Mouse (Mus musculus): ENCODE measurements around the gene Zbtb20.

Zbtb20 gene

DNA sequence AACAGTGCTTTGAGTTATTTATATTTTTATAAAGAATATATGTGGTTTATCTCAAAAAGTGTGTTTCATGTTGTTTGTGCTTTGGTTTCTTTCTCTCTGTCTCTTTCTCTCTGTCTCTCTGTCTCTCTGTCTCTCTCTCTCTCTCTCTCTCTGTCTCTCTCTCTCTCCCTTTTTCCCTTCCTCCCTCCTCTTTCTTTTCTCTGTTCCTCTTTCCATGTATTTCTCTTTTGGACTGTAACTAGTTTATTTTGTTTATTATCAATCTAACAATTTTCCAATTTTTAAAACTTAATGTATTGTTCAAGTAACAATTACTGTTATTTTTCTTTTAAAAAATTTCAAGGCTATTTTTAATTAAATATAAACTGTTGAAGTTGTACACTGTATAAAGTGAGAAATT is 523.7 kb downstream of the Zbtb20 start:
- no peak for DNase-seq (ENCODE audit: low spot score)

DNA sequence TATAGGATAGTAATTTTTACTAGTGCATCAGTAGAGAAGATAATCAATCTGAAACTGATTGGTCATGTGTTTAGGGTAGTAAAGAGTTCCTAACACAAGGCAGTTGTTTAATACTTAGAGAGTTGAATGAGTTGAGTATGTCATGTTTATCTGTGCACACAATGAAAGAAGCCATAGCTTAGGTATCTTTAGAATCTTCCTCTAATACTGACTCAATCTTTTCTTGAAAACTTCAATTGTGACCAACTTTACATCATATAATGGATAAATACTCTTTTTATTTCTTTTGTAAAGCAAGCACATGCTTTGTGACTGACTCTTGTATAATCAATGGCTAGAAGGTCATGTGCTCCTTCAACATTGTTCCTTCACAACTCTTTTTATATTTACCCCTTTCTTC is 524.4 kb downstream of the Zbtb20 start:
- no peak for DNase-seq (ENCODE audit: low spot score)

DNA sequence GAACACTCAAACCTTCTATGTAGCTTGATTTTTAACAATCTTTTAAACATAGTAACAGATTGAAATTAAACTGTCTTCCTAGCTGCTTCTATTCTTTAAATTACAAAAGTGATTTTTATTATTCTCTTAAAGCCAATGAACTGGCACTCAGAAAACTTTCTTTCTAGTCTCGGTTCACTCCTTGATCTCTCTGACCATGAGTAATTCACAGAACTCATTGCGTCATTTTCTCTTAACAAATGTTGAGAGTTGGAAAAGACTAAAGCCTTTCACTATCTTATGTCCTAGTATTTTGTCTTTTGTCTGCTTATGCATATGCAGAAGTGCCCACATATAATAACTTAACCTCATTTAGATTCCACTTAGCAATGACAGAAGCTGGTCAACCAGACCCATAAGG is 525.3 kb downstream of the Zbtb20 start:
- DNase-seq (ENCODE audit: low spot score): no peak

DNA sequence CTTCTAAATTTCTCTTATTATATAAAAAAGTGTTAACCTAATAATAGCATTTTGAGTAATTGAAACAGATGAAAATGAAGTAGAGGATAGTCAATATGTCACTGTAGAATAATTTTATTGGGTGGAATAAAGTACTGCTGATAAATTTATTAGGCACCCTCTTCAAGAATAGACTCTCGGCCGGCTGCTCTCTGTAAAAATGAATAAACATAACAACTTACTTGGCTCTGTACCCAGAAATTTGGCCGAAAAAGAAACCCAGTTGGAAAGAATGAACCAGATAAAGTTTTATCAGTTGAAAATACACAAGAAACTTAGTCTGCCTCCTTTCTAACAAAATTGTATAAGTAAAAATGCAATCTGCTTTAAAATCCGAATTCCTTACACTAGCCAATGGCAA is 527.2 kb downstream of the Zbtb20 start:
- no peak for DNase-seq (ENCODE audit: low spot score)

GRCm38 (mm10) chr16:43405089-43405488 is 529.4 kb downstream of the Zbtb20 start:
- DNase-seq (ENCODE audit: low spot score): no peak

DNA sequence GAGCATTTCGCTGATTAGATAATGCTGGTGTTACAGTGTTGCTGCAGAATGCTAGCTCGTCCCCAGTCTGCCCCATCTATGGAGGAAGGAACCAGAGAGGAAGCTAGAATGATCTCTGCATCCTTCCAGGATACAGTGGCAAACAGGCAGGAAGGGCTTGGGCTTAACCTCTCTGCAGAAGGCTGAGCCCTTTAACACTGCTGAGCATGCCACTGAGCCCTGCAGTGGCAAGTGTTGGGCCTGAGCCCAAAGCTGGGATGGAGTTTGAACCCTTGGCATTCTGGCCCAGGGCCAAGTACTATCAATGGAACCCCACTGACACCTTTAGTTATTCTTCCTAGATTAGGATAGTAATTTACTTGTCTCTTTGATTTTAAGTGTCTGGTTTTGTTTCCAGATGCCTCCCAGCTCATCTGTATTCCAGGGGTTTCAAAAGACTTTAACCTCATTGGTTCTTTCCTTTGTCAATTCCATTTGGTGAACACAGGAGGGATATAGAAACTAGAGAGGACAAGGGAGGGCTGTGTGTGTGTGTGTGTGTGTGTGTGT is 532.0 kb downstream of the Zbtb20 start:
- DNase-seq (ENCODE audit: low spot score): no peak

DNA sequence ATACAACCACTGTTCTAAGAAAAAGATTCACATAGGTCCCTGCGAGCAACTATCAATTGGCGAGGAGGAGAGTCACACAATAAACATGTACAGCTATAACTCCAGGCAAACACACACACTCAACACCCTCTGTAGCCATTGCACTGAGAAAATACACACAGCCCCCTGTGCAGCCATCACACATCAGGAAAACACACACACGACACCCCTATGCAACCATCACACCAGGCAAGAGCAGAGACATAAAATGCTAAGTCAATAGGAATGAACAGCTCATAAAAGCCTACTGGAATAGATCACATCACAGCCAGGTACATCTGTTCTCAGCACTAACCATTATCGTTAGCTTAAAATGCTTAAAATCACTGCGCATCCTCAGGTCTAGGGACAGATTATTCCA is 532.9 kb downstream of the Zbtb20 start:
- no peak for DNase-seq (ENCODE audit: low spot score)

DNA sequence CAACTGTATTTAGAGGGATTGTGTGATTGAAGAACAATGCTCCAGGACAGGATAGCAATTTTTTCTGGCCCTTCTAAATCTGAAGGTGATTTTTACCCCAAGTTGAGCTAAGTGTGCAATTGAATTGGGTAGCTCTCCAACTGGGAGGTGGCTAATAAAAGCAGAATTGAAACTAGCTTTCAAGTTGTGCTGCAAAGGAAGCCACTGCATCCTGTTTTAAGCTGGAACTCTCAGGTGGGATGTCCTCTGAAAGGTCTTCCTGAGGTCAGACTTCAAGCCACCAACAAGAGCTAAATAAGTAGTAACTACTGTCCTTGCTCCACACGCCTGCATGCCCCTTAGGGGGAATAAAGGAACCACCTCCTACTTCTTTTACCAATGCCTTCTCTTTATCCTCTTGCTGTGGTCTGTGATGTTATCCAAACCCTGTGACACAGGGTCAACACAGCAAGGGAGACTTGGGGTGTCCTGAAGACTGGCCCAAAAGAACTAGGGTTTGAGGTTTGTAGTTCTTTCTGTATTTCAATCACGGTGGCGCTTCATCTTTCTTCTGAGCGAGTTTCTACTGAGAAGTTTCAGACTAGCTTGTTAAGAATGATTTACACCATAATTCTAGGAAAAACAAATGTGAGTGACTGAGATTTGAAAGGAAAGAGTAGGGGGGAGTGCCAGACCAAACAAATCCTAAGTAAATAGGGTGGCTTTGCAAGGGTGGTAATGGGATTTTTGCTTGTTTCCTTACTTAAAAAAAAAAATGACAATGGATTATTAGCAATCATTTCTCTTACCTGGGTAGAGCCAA is 533.6 kb downstream of the Zbtb20 start:
- no peak for DNase-seq (ENCODE audit: low spot score)

DNA sequence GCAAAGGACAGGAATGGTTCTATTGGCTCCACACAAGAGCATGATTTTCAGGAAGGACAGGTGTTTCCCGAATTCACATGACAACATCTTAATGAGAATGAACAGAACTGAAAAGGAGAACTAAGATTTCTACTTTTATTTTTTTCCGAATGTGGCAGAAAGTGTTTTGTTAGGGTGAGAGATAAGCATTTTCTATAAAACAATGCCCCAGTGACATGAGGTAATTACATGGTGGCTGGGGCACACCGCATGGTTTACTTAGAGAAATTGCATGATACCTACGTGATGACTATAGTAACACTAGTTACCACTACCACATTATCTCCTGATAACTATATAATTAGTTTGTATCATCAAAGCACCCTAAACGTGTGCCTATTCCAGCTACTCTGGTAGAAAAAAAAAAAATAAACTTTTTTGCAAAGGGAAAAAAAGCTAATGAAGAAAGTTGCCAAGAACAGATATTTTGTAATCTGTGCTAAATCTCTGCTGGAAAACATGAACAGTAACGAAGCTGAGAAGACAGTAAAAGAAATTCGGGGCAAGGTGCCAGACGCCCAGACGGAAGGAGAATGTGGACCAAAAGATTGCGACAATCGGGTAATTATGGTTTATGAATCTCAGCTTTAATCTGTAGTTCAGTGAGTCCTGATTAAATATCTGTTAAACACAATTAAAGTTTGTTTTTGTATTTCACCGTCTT is 534.4 kb downstream of the Zbtb20 start:
- no peak for DNase-seq (ENCODE audit: low spot score)

- DNase-seq (ENCODE audit: low spot score): no peak
These were observed 534.9 kb downstream of the Zbtb20 start for GRCm38 (mm10) chr16:43410613-43410974.

DNA sequence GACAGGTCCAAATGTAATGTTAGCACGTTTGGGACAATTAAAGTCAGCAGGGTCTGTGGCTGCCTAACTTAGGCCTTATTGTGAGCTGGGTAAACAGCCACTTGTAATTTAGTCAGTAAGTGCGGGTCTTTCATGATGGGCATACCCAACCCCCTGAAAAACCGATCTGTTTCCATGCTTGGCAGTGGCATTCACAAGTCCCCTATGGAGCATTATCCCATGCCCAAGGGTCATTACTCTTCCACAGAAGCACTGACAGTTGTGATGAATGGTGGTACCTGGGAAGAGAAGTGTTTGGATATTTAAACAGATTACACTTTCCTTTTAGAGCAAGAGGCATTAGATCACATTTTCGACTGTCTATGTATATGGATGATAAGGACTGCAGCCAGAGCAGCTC is 540.2 kb downstream of the Zbtb20 start:
- no peak for DNase-seq (ENCODE audit: low spot score)

DNA sequence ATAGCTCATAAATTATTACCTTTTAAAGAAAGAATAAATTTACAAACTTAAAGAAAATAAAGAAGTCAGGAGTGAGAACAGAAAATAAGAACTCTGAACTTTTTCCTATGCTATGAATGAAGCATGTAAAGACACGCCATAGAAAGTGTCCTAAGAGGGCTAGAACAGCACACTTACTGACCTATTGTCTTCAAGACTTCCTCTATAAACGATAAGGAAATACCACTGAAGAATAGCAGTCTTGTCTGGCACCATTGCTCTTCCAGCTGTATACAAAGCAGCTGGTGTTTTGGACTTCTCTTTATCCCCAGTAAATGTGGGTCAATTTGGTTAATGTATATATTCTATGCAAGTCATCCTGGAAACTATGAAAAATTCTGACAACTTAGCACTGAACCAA is 544.2 kb downstream of the Zbtb20 start:
- no peak for DNase-seq (ENCODE audit: low spot score)

DNA sequence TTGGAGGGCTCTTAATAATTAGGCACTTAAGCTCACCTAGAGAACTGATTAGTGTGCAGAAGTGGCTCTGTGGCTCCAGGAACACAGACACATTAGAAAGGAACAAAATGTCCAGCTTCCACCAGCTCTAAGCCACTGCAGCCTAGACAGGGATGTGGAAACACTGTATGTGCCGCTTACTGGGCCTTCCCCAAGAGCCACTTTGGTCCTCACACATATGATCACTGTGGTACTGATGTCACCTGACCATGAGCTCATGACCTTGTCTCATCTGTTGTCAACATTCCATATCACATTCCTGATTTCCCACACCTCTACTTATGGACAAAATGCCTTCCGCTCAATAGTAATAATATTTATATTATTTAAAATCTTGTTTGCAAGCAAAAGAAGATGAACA is 553.3 kb downstream of the Zbtb20 start:
- DNase-seq (ENCODE audit: low spot score): no peak

GRCm38 (mm10) chr16:43430030-43430429 is 554.3 kb downstream of the Zbtb20 start:
- no peak for DNase-seq (ENCODE audit: low spot score)

DNA sequence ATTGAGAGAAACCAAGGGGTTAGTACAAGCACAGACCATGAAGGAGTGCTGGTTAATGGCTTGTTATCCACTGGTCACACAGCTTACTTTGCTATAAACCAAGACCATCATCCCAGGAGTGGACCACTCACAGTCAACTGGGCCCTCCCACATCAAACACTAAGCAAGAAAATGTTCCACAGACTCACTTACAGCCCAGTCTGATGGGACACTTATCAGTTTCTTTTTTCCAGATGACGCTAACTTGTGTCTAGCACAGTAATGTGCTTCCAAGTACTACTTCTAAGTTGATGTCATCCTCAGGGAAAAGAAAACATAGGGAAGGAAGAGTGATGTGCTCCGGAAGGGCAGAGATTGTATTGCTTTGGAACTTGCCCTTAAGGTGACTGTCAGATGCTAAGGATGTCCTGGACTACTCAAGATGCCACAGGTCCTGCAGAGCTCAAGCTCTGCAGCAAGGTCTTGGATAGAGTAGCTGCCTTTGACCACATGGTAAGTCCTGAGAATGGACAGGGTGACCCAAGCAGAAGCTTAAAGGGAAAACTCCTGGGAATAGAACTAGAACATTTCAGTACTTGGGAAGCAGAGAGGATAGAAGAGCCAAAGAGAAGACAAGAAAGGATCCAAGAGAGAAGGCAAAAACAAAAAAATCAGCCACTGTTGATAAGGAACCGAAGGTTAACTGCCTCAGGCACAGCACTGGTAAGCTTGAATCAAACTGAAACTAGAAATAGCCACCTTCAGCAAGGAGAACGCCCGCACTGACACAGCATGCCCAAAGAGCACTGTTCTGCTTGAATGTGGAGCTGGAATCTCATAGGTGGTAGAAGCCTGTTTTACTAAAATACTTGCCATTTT is 556.1 kb downstream of the Zbtb20 start:
- no peak for DNase-seq (ENCODE audit: low spot score)

DNA sequence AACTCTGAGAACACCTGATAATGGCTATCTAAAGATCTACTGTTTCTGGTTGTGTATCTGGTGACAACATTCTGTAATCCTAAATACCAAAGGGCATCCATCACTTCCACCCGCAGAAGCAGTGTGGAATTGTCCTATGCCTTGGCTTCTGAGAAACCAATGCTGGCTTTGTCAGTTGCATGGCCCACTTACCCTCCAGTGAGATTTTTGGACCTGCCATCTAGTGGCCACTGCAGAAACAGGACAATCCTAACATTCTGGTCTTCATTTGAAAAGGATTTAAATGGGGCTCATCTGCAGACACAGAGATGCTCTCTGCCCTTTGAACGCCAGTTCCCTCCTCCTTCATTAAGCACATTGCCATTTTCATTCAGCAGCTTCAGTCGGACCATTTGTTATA is 559.3 kb downstream of the Zbtb20 start:
- DNase-seq (ENCODE audit: low spot score): no peak

- DNase-seq (ENCODE audit: low spot score): no peak
These were observed 563.2 kb downstream of the Zbtb20 start for GRCm38 (mm10) chr16:43438878-43439371.

- DNase-seq (ENCODE audit: low spot score): no peak
These were observed 565.7 kb downstream of the Zbtb20 start for GRCm38 (mm10) chr16:43441392-43441791.

- no peak for DNase-seq (ENCODE audit: low spot score)
These were observed 567.4 kb downstream of the Zbtb20 start for GRCm38 (mm10) chr16:43443034-43443433.

DNA sequence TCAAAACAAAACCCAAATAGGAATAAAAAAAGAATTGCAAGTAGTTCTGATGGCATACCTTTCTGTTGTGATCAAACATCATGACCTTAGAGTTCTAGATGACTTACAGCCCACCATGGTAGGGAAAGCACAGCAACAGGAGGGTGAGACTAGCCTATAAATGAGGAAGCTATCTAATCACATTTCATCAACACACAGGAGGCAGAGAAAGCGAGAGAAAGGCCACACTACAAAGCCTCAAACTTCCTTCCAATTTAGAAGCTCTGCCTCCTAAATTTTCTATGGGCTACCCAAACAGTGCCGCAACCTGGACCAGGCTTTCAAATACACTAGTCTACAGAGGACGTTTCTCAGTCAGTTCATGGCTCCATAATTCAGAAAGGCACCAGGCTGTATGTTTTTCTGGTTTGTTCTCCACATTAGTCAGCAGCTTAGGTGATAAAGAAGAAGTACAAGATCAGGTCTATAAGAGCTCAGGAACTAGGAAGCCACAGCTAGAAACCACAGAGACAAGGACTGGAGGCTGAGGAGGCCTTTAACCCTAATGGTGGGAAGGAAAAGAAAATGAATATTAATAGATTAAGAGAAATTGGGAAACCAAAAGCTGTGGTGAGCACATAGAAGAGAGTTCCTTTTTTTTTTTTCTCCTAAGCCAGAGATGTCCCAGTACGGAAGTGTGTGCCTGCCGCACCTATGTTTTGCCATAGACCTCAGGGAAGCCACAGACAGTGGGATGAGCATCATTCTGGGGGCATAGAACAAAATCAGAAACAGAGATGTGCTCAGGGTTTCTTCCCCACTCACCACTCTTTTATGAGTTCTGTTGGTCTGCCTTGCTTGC is 572.7 kb downstream of the Zbtb20 start:
- no peak for DNase-seq (ENCODE audit: low spot score)

DNA sequence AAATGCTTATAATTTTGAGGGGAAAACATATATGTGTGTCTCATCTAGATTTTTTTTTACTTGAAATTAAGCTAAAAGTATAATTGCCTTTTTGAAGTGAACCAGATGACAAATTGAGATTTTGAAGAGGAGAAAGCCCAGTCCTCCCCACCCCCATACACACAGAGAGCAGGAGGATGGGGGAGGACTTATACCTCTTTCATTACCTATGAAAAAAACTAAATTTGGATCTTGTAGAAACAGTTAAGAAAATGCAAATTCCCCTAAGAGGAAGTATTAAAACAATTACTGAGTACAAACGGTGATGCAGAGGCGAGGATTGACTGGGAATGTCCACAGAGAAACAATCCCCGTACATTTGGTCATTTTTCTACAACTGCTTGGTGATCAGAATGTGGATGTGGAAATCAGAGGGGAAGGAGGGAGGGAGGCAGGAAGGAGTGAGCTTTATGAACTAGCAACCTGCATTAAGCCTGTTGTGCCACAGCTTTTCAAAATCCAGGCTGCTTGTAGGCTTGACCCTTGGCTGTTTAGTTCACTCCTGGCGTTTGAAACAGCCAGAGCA is 578.8 kb downstream of the Zbtb20 start:
- no peak for DNase-seq (ENCODE audit: low spot score)

Measured in T-cell, adult 2 months (primary cell).